ENCODE assay signal across 8 mouse cellular contexts in genomic region chr3:85773886-85774285, GRCm38 (mm10). TPM values are rescaled to one million over a fixed set of nuclear protein-coding genes. Genes with fewer than 3 reads are reported as not detected.
A peak's percentile ranks its signal among the peaks of the same experiment; 100 is the strongest.
DNase-seq lines count a peak whose midpoint lies in the region; ATAC-seq lines count a peak whose summit lies in the region.

No protein-coding gene starts in this region.

- peak; percentile 50 for ATAC-seq in forebrain, embryonic 13.5 days
- peak; percentile 85 for ATAC-seq in heart, embryonic 14.5 days (ENCODE audit: insufficient number of reproducible peaks, insufficient read depth, low FRiP score, low read depth)
- no peak for ATAC-seq in hindbrain, embryonic 12.5 days (ENCODE audit: low FRiP score)

- 80% methylated on average over 4 of the region's 4 CpGs for WGBS in forebrain, embryonic 13.5 days
- WGBS in forebrain, embryonic 10.5 days: 77% methylated on average over 4 of the region's 4 CpGs
- 11% methylated on average over 4 of the region's 4 CpGs for WGBS in heart, embryonic 14.5 days
- WGBS in hindbrain, embryonic 12.5 days: 68% methylated on average over 4 of the region's 4 CpGs

- H3K9me3 ChIP-seq in forebrain, embryonic 13.5 days (replicated peaks): no peaks in the 10 kb centered on the region
- H3K9me3 ChIP-seq in forebrain, embryonic 10.5 days: no peaks in the 10 kb centered on the region
- no peaks in the 10 kb centered on the region for H3K9me3 ChIP-seq in heart, embryonic 14.5 days (ENCODE audit: control insufficient read depth, low read length)
- H3K9me3 ChIP-seq in hindbrain, embryonic 12.5 days (replicated peaks): no peaks in the 10 kb centered on the region

- H3K4me3 ChIP-seq in forebrain, embryonic 13.5 days: no peak overlapping the region
- no peak overlapping the region for H3K4me3 ChIP-seq in forebrain, embryonic 10.5 days
- no peak overlapping the region for H3K4me3 ChIP-seq in heart, embryonic 14.5 days (ENCODE audit: control insufficient read depth in 1 of 2, insufficient read depth in 1 of 2, low read depth in 1 of 2, low read length in 2 of 2)
- H3K4me3 ChIP-seq in hindbrain, embryonic 12.5 days: no peak overlapping the region

- intact Hi-C loops in left cerebral cortex, postnatal 36 days (cut with DNase I): no loop called here

- peaks cover 8% of the 10 kb centered on the region; the same call in 1 of the 2 replicates for H3K4me1 ChIP-seq in forebrain, embryonic 13.5 days
- H3K4me1 ChIP-seq in forebrain, embryonic 10.5 days: peaks cover 8% of the 10 kb centered on the region; the same call in 1 of the 2 replicates
- H3K4me1 ChIP-seq in heart, embryonic 14.5 days (ENCODE audit: control insufficient read depth in 2 of 2, insufficient read depth in 2 of 2, low read length in 2 of 2): peaks cover 17 to 25% of the 10 kb centered on the region in 2 experiments
- H3K4me1 ChIP-seq in hindbrain, embryonic 12.5 days: no peaks in the 10 kb centered on the region

- H3K9ac ChIP-seq in forebrain, embryonic 13.5 days: no peak overlapping the region
- H3K9ac ChIP-seq in heart, embryonic 14.5 days (ENCODE audit: low read length): no peak overlapping the region
- H3K9ac ChIP-seq in hindbrain, embryonic 12.5 days: no peak overlapping the region

- no peak for DNase-seq in forebrain, embryonic 10.5 days (ENCODE audit: extremely low spot score, low spot score)
- peak; percentile 11 for DNase-seq in 3T3-L1 (ENCODE audit: low read depth, low spot score)
- peak; percentile 18 for DNase-seq in adrenal gland, postnatal 25 days
- DNase-seq in spleen, postnatal 10 days (ENCODE audit: low spot score in 2 of 2): no peak
- no peak for DNase-seq in left cerebral cortex, postnatal 36 days (ENCODE audit: low spot score in 2 of 2)

- H3K4me2 ChIP-seq in forebrain, embryonic 13.5 days: no peak overlapping the region
- H3K4me2 ChIP-seq in heart, embryonic 14.5 days (ENCODE audit: low read length): 0 out of 2 replicates have a peak overlapping the region, but pooled peaks have one; percentile 21
- no peak overlapping the region for H3K4me2 ChIP-seq in hindbrain, embryonic 12.5 days (replicated peaks)

- H3K27me3 ChIP-seq in forebrain, embryonic 13.5 days: no peaks in the 10 kb centered on the region
- no peaks in the 10 kb centered on the region for H3K27me3 ChIP-seq in forebrain, embryonic 10.5 days (ENCODE audit: poor library complexity, severe bottlenecking)
- H3K27me3 ChIP-seq in heart, embryonic 14.5 days (ENCODE audit: control insufficient read depth, insufficient read depth, low read length): no peaks in the 10 kb centered on the region
- no peaks in the 10 kb centered on the region for H3K27me3 ChIP-seq in hindbrain, embryonic 12.5 days

- H3K27ac ChIP-seq in forebrain, embryonic 13.5 days: no peak overlapping the region
- no peak overlapping the region for H3K27ac ChIP-seq in forebrain, embryonic 10.5 days
- peak overlapping the region; percentile 73 to 76 for H3K27ac ChIP-seq in heart, embryonic 14.5 days (replicated peaks in 1 of 2; ENCODE audit: control insufficient read depth in 1 of 2, insufficient read depth in 1 of 2, low read depth in 2 of 2, low read length in 2 of 2)
- H3K27ac ChIP-seq in hindbrain, embryonic 12.5 days: no peak overlapping the region

- H3K36me3 ChIP-seq in forebrain, embryonic 13.5 days (ENCODE audit: poor library complexity, severe bottlenecking): no peaks in the 10 kb centered on the region
- no peaks in the 10 kb centered on the region for H3K36me3 ChIP-seq in forebrain, embryonic 10.5 days (replicated peaks)
- no peaks in the 10 kb centered on the region for H3K36me3 ChIP-seq in heart, embryonic 14.5 days (ENCODE audit: control insufficient read depth, insufficient read depth, low read length)
- no peaks in the 10 kb centered on the region for H3K36me3 ChIP-seq in hindbrain, embryonic 12.5 days

RNA-seq across cellular contexts. Expression of gene Fam160a1, which starts 43.2 kb away (rescaled TPM):
- polyA plus RNA-seq in forebrain, embryonic 13.5 days (2015; fragmentation: Nextera tagmentation; extraction: Ambion mirVana): 0.13 and 0.21 TPM in 2 replicates
- 0.40 and 0.49 TPM in 2 replicates for polyA plus RNA-seq in forebrain, embryonic 10.5 days (2016; fragmentation: Nextera tagmentation; extraction: Ambion mirVana)
- 5.8 and 9.2 TPM in 2 replicates for total RNA-seq in adrenal gland, postnatal 25 days (2021)
- 7.4 TPM in 2 replicates for polyA plus RNA-seq in heart, embryonic 14.5 days (2014; fragmentation: Nextera tagmentation; extraction: Ambion mirVana)
- 1 to 10 TPM; 4.3 to 5.0 TPM for total RNA-seq in left cerebral cortex, postnatal 36 days (2021)
- polyA plus RNA-seq in hindbrain, embryonic 12.5 days (2016; fragmentation: Nextera tagmentation; extraction: Ambion mirVana): 1.6 and 1.7 TPM in 2 replicates

Comparison
In these comparisons a context has a peak if more than half of its experiments do, and no peak if none do; other contexts are left out.
1. H3K27ac ChIP-seq: peak in heart, embryonic 14.5 days (2 of 2); none in forebrain, embryonic 13.5 days (single experiment), forebrain, embryonic 10.5 days (single experiment) and hindbrain, embryonic 12.5 days (single experiment).
2. DNase-seq: peak in 3T3-L1 (single experiment) and adrenal gland, postnatal 25 days (single experiment); none in forebrain, embryonic 10.5 days (single experiment), spleen, postnatal 10 days (0 of 2) and left cerebral cortex, postnatal 36 days (0 of 2).